Comparison of ENCODE assay signal across 11 mouse cellular contexts in the genomic region with DNA sequence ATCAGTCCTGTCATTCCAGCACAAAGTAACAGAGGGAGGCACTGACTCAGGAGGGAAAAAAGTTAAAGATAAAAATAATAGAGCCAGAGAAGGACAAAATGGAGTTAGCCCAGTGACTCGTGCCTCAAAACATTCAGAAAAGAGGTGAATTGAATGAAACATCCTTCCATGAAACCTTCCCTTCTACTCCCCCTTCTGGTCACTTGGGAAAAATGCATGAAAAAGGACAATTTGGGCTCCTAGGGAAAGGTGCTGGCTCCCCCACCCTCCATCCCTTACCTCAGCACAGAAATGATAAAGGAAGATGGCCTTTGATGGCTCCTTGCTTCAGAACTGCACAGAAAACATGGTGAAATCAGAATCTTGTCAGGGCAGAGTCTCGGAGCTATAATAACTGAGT. TPM values are rescaled to one million over a fixed set of nuclear protein-coding genes. Genes with fewer than 3 reads are reported as not detected.
DNase-seq lines count a peak whose midpoint lies in the region; ATAC-seq and TF ChIP-seq lines count a peak whose summit lies in the region.
"Had no signal": no experiment of that assay in that cellular context is flagged by ENCODE, and none has a peak within 500 bp of the region (broad histone marks: within the 10 kb centered on the region; RNA-seq: fewer than 3 reads in every experiment).

No protein-coding gene starts in this region.

- H3K4me1 ChIP-seq in hindbrain, embryonic 14.5 days (replicated peaks; ENCODE audit: control insufficient read depth, insufficient read depth, low read length) = no peaks in the 10 kb centered on the region
- H3K4me1 ChIP-seq in hindbrain, embryonic 13.5 days (replicated peaks) = peaks cover 13% of the 10 kb centered on the region
- no peaks in the 10 kb centered on the region for H3K4me1 ChIP-seq in spleen, adult 2 months (ENCODE audit: control insufficient read depth, insufficient read depth, insufficient read length)

- no peak for ATAC-seq in hindbrain, embryonic 14.5 days (ENCODE audit: low FRiP score)
- no peak for ATAC-seq in hindbrain, embryonic 13.5 days (ENCODE audit: low FRiP score)

- H3K9me3 ChIP-seq in hindbrain, embryonic 14.5 days (ENCODE audit: control insufficient read depth, low read length) = no peaks in the 10 kb centered on the region
- no peaks in the 10 kb centered on the region for H3K9me3 ChIP-seq in hindbrain, embryonic 13.5 days
- H3K9me3 ChIP-seq: heart, embryonic 10.5 days; midbrain, embryonic 12.5 days had no signal

- TF ChIP-seq CTCF in spleen, adult 2 months (IDR thresholded peaks at IDR 0.05; ENCODE audit: extremely low read depth, insufficient read depth, insufficient read length, insufficient replicate concordance) = peak; percentile 1; the same call in 1 of the 2 replicates
- peak; percentile 58; the same call in 1 of the 2 replicates for TF ChIP-seq CTCF in brain, embryonic 14.5 days (IDR thresholded peaks at IDR 0.05; ENCODE audit: borderline replicate concordance, extremely low read depth, insufficient read depth, insufficient read length)

- H3K27ac ChIP-seq in hindbrain, embryonic 14.5 days = no peak overlapping the region
- H3K27ac ChIP-seq in hindbrain, embryonic 13.5 days = no peak overlapping the region
- no peak overlapping the region for H3K27ac ChIP-seq in spleen, adult 2 months (ENCODE audit: insufficient read depth, low read length)
- H3K27ac ChIP-seq: heart, embryonic 10.5 days; midbrain, embryonic 12.5 days had no signal

- H3K4me2 ChIP-seq in hindbrain, embryonic 14.5 days (replicated peaks) = no peak overlapping the region
- H3K4me2 ChIP-seq in hindbrain, embryonic 13.5 days = no peak overlapping the region
- H3K4me2 ChIP-seq: midbrain, embryonic 12.5 days had no signal

- no peak overlapping the region for H3K4me3 ChIP-seq in hindbrain, embryonic 14.5 days (replicated peaks; ENCODE audit: low read length)
- no peak overlapping the region for H3K4me3 ChIP-seq in hindbrain, embryonic 13.5 days
- H3K4me3 ChIP-seq in spleen, adult 2 months (ENCODE audit: extremely low read depth, insufficient read depth, insufficient read length) = no peak overlapping the region
- H3K4me3 ChIP-seq: heart, embryonic 10.5 days; midbrain, embryonic 12.5 days had no signal

- 34% methylated on average over 2 of the region's 2 CpGs for WGBS in hindbrain, embryonic 14.5 days
- 29% methylated on average over 2 of the region's 2 CpGs for WGBS in hindbrain, embryonic 13.5 days
- WGBS in spleen, adult 2 months = 33% methylated on average over 2 of the region's 2 CpGs

- no peaks in the 10 kb centered on the region for H3K27me3 ChIP-seq in hindbrain, embryonic 14.5 days (ENCODE audit: control insufficient read depth, insufficient read depth, low read length)
- H3K27me3 ChIP-seq in hindbrain, embryonic 13.5 days = no peaks in the 10 kb centered on the region
- 0 out of 2 replicates have a peak, but pooled peaks cover 1% of the 10 kb centered on the region for H3K27me3 ChIP-seq in spleen, adult 2 months (ENCODE audit: control insufficient read depth, insufficient read depth, low read length)
- H3K27me3 ChIP-seq in splenic B cell, adult 2 months (ENCODE audit: control insufficient read depth, insufficient read depth, low read length, poor library complexity, severe bottlenecking) = no peaks in the 10 kb centered on the region; the same call in 1 of the 2 replicates
- H3K27me3 ChIP-seq: midbrain, embryonic 12.5 days had no signal

- H3K36me3 ChIP-seq in hindbrain, embryonic 14.5 days (replicated peaks; ENCODE audit: control insufficient read depth, insufficient read depth) = peaks cover 10% of the 10 kb centered on the region
- peaks cover 9% of the 10 kb centered on the region for H3K36me3 ChIP-seq in hindbrain, embryonic 13.5 days
- H3K36me3 ChIP-seq in spleen, adult 2 months (ENCODE audit: control insufficient read depth, insufficient read depth, low read length) = peaks cover 1% of the 10 kb centered on the region; the same call in 1 of the 2 replicates
- H3K36me3 ChIP-seq in splenic B cell, adult 2 months (ENCODE audit: control insufficient read depth, insufficient read depth, low read length, poor library complexity, severe bottlenecking) = no peaks in the 10 kb centered on the region; the same call in 1 of the 2 replicates
- H3K36me3 ChIP-seq: heart, embryonic 10.5 days had no signal

- no peak for TF ChIP-seq POLR2A in spleen, adult 2 months (IDR thresholded peaks at IDR 0.05; ENCODE audit: low read depth, low read length)
- TF ChIP-seq POLR2A in brain, embryonic 14.5 days (IDR thresholded peaks at IDR 0.05; ENCODE audit: borderline replicate concordance, extremely low read depth, insufficient read depth, insufficient read length, poor library complexity, severe bottlenecking) = no peak

- H3K9ac ChIP-seq in hindbrain, embryonic 14.5 days = no peak overlapping the region
- H3K9ac ChIP-seq in hindbrain, embryonic 13.5 days = no peak overlapping the region
- H3K9ac ChIP-seq: midbrain, embryonic 12.5 days had no signal

- peak; percentile 63 for DNase-seq in hindbrain, embryonic 14.5 days (ENCODE audit: low spot score)
- DNase-seq in spleen, adult 2 months (ENCODE audit: low read depth in 1 of 2, low spot score in 2 of 2) = no peak
- no peak for DNase-seq in spleen, postnatal 14 days (ENCODE audit: low spot score in 2 of 2)
- peak; percentile 62 for DNase-seq in brain, embryonic 14.5 days (ENCODE audit: low read depth)
- peak; percentile 53 for DNase-seq in splenic B cell, adult 2 months (ENCODE audit: low read depth, low spot score)
- DNase-seq in layer of hippocampus, postnatal 36 days = no peak
- no peak for DNase-seq in spleen, postnatal 36 days (ENCODE audit: low spot score in 2 of 2)

RNA-seq across cellular contexts. Expression of a gene that starts 8.6 kb away (rescaled TPM):
- polyA plus RNA-seq in hindbrain, embryonic 14.5 days (2014; fragmentation: Nextera tagmentation; extraction: Ambion mirVana) = 20.7 and 22.3 TPM in 2 replicates
- 19.7 and 21.2 TPM in 2 replicates for polyA plus RNA-seq in hindbrain, embryonic 13.5 days (2015; fragmentation: Nextera tagmentation; extraction: Ambion mirVana)
- polyA plus RNA-seq in spleen, adult 2 months (2012; rRNA removed) = 31.3 and 31.5 TPM in 2 replicates
- polyA plus RNA-seq in brain, embryonic 14.5 days (2012; rRNA removed) = 25.3 and 28.6 TPM in 2 replicates
- total RNA-seq in layer of hippocampus, postnatal 36 days (2021) = 10 to 100 TPM; 28.6 to 30.6 TPM

RNA-seq across cellular contexts. Expression of a gene that starts 14.9 kb away (rescaled TPM):
- polyA plus RNA-seq in hindbrain, embryonic 14.5 days (2014; fragmentation: Nextera tagmentation; extraction: Ambion mirVana) = 62.8 and 66.3 TPM in 2 replicates
- 74.0 and 80.1 TPM in 2 replicates for polyA plus RNA-seq in hindbrain, embryonic 13.5 days (2015; fragmentation: Nextera tagmentation; extraction: Ambion mirVana)
- polyA plus RNA-seq in spleen, adult 2 months (2012; rRNA removed) = 0.02 TPM in 1 of 2 replicates, not detected in the other
- 87.2 and 99.5 TPM in 2 replicates for polyA plus RNA-seq in brain, embryonic 14.5 days (2012; rRNA removed)
- 100 to 1,000 TPM; 248 to 284 TPM for total RNA-seq in layer of hippocampus, postnatal 36 days (2021)

RNA-seq across cellular contexts. Expression of a gene that starts 30.8 kb away (rescaled TPM):
- 8.6 and 9.6 TPM in 2 replicates for polyA plus RNA-seq in hindbrain, embryonic 14.5 days (2014; fragmentation: Nextera tagmentation; extraction: Ambion mirVana)
- polyA plus RNA-seq in hindbrain, embryonic 13.5 days (2015; fragmentation: Nextera tagmentation; extraction: Ambion mirVana) = 11.0 and 12.1 TPM in 2 replicates
- polyA plus RNA-seq in spleen, adult 2 months (2012; rRNA removed) = 24.6 and 26.2 TPM in 2 replicates
- 31.2 and 41.5 TPM in 2 replicates for polyA plus RNA-seq in brain, embryonic 14.5 days (2012; rRNA removed)
- total RNA-seq in layer of hippocampus, postnatal 36 days (2021) = 100 to 1,000 TPM; 244 to 255 TPM

RNA-seq across cellular contexts. Expression of a gene that starts 38.9 kb away (rescaled TPM):
- polyA plus RNA-seq in hindbrain, embryonic 14.5 days (2014; fragmentation: Nextera tagmentation; extraction: Ambion mirVana) = 71.2 and 76.3 TPM in 2 replicates
- 92.7 and 98.4 TPM in 2 replicates for polyA plus RNA-seq in hindbrain, embryonic 13.5 days (2015; fragmentation: Nextera tagmentation; extraction: Ambion mirVana)
- polyA plus RNA-seq in spleen, adult 2 months (2012; rRNA removed) = 62.6 and 72.1 TPM in 2 replicates
- polyA plus RNA-seq in brain, embryonic 14.5 days (2012; rRNA removed) = 79.4 and 82.4 TPM in 2 replicates
- total RNA-seq in layer of hippocampus, postnatal 36 days (2021) = 10 to 100 TPM; 37.5 to 43.0 TPM

RNA-seq across cellular contexts. Expression of a gene that starts 39.1 kb away (rescaled TPM):
- not detected in 2 replicates for polyA plus RNA-seq in hindbrain, embryonic 14.5 days (2014; fragmentation: Nextera tagmentation; extraction: Ambion mirVana)
- not detected in 2 replicates for polyA plus RNA-seq in hindbrain, embryonic 13.5 days (2015; fragmentation: Nextera tagmentation; extraction: Ambion mirVana)
- polyA plus RNA-seq in spleen, adult 2 months (2012; rRNA removed) = 2.0 and 2.2 TPM in 2 replicates
- polyA plus RNA-seq in brain, embryonic 14.5 days (2012; rRNA removed) = 0.34 and 1.3 TPM in 2 replicates
- under 1 TPM in 1 of 2 experiments, not detected in 1; 0.30 TPM for total RNA-seq in layer of hippocampus, postnatal 36 days (2021)
- total RNA-seq: layer of hippocampus, adult 8-10 months had no signal
- polyA plus RNA-seq: midbrain, embryonic 12.5 days had no signal

Comparison
In these comparisons a context has a peak if more than half of its experiments do, and no peak if none do; other contexts are left out.
1. DNase-seq: peak in hindbrain, embryonic 14.5 days (single experiment), brain, embryonic 14.5 days (single experiment) and splenic B cell, adult 2 months (single experiment); none in spleen, adult 2 months (0 of 2), spleen, postnatal 14 days (0 of 2), layer of hippocampus, postnatal 36 days (0 of 2) and spleen, postnatal 36 days (0 of 2).
2. RNA of a gene that starts 14.9 kb away (polyA plus RNA-seq): 87.2 to 99.5 TPM in brain, embryonic 14.5 days, 74.0 to 80.1 TPM in hindbrain, embryonic 13.5 days and 62.8 to 66.3 TPM in hindbrain, embryonic 14.5 days; 0.02 TPM in spleen, adult 2 months; every median in the first group is over 10 times any median in the second.